Mouse (Mus musculus): ENCODE measurements at regions not wholly inside any gene's neighbourhood (a gene's known extent, or its start where the extent isn't known, plus 50 kb on each side); places are given as distances from the start of the nearest gene placed in this dataset.
A peak's percentile ranks its signal among the peaks of the same experiment; 100 is the strongest.

DNA sequence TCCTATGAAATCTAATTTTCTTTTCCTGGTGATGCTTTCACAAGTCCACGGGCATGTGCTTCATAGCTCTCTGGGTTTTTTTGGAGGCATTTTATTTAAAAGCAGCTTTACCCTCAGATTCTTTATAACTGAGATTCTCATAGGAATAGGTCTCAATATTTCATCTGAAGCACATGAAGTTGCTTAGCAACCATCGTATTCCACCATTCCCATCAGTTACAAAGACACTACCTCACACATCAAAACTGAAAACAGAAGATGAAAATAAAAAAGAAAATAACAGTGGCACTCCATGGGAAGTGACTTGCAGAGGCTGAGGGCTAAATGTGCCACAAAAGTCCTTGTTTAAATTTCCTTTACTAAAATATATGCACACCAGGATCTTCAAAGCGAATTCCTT lies 384.0 kb upstream of the 1700015G11Rik start:
- Histone ChIP-seq H3K4me1 (ENCODE audit: control insufficient read depth in 2 of 2, insufficient read depth in 2 of 2, low read length in 2 of 2, poor library complexity in 1 of 2) (no peaks in the 10 kb centered on the region), H3K27ac (ENCODE audit: insufficient read depth, low read depth, low read length, poor library complexity, severe bottlenecking) (no peak overlapping the region), H3K9ac (ENCODE audit: insufficient read depth, low read depth, low read length, poor library complexity, severe bottlenecking) (no peak overlapping the region), H3K9me3 (ENCODE audit: control insufficient read depth, insufficient read depth, low read depth, low read length) (no peaks in the 10 kb centered on the region), H3K36me3 (ENCODE audit: control insufficient read depth, insufficient read depth, low read length, poor library complexity, severe bottlenecking) (no peaks in the 10 kb centered on the region), H3K4me3 (ENCODE audit: insufficient read depth in 1 of 2, low read depth in 1 of 2, low read length in 2 of 2, poor library complexity in 1 of 2, severe bottlenecking in 1 of 2) (no peak overlapping the region)
- no peak for DNase-seq (ENCODE audit: low read depth, low spot score)
- in situ Hi-C loops (cut with MboI; ENCODE audit: low sequenced_read_pairs in 2 of 2, unreplicated experiment in 2 of 2), result no loop called here
- no peak for TF ChIP-seq MAFK (IDR thresholded peaks at IDR 0.05; ENCODE audit: insufficient read depth, low read depth, low read length)
- TF ChIP-seq HCFC1 (IDR thresholded peaks at IDR 0.05; ENCODE audit: borderline replicate concordance, insufficient read depth, low read length), result no peak
- no peak for TF ChIP-seq ZC3H11A (IDR thresholded peaks at IDR 0.05; ENCODE audit: borderline replicate concordance, low read depth, low read length)
- no peak for TF ChIP-seq CHD2 (IDR thresholded peaks at IDR 0.05; ENCODE audit: low read depth, low read length)
- no peak for TF ChIP-seq ZNF384 (IDR thresholded peaks at IDR 0.05; ENCODE audit: low read depth, low read length)

DNA sequence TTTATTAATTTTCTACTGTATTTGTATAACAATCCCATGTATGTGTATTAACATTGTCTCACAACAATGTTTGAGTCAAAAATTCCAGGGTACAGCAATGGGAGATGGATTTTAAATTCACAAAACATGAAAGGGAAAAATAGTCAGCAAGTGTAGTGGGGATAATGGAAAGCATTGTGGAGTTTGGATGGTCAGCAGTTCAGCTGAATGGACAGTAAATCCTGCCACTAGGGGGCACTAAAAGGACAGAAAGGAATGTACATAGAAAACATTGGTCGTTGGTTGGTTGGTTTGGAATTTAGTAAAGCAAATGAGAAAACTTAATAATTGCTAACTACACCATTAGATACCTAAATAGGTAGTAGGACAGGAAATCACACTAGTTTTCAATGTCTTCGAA lies 376.3 kb upstream of the 1700015G11Rik start:
- DNase-seq (ENCODE audit: low read depth, low spot score), result peak; percentile 51
- no peak overlapping the region for H3K9ac ChIP-seq (ENCODE audit: insufficient read depth, low read depth, low read length, poor library complexity, severe bottlenecking)
- no peaks in the 10 kb centered on the region for H3K36me3 ChIP-seq (ENCODE audit: control insufficient read depth, insufficient read depth, low read length, poor library complexity, severe bottlenecking)
- in situ Hi-C loops (cut with MboI; ENCODE audit: low sequenced_read_pairs in 2 of 2, unreplicated experiment in 2 of 2), result no loop called here
- no peaks in the 10 kb centered on the region for H3K9me3 ChIP-seq (ENCODE audit: control insufficient read depth, insufficient read depth, low read depth, low read length)
- no peak overlapping the region for H3K27ac ChIP-seq (ENCODE audit: insufficient read depth, low read depth, low read length, poor library complexity, severe bottlenecking)
- no peak for TF ChIP-seq HCFC1 (IDR thresholded peaks at IDR 0.05; ENCODE audit: borderline replicate concordance, insufficient read depth, low read length)
- TF ChIP-seq MAFK (IDR thresholded peaks at IDR 0.05; ENCODE audit: insufficient read depth, low read depth, low read length), result peak; percentile 60
- no peak for TF ChIP-seq CHD2 (IDR thresholded peaks at IDR 0.05; ENCODE audit: low read depth, low read length)
- no peak for TF ChIP-seq ZNF384 (IDR thresholded peaks at IDR 0.05; ENCODE audit: low read depth, low read length)
- peak; percentile 73; the same call in 1 of the 2 replicates for TF ChIP-seq ZC3H11A (IDR thresholded peaks at IDR 0.05; ENCODE audit: borderline replicate concordance, low read depth, low read length)
- no peak overlapping the region for H3K4me3 ChIP-seq (ENCODE audit: insufficient read depth in 1 of 2, low read depth in 1 of 2, low read length in 2 of 2, poor library complexity in 1 of 2, severe bottlenecking in 1 of 2)
- no peaks in the 10 kb centered on the region for H3K4me1 ChIP-seq (ENCODE audit: control insufficient read depth in 2 of 2, insufficient read depth in 2 of 2, low read length in 2 of 2, poor library complexity in 1 of 2)

Measured in ES-E14 (cell line).